11 mouse cellular contexts compared by ENCODE assay signal in genomic region chr1:25057656-25058055, GRCm38 (mm10).
A peak's percentile ranks its signal among the peaks of the same experiment; 100 is the strongest.
DNase-seq lines count a peak whose midpoint lies in the region.
"Had no signal": no experiment of that assay in that cellular context is flagged by ENCODE, and none has a peak within 500 bp of the region (broad histone marks: within the 10 kb centered on the region; RNA-seq: fewer than 3 reads in every experiment).

No protein-coding gene starts in this region.

- peak; percentile 5 for DNase-seq in heart, postnatal 4 days
- DNase-seq in heart, adult 8-10 months (ENCODE audit: low spot score) = no peak
- DNase-seq in cerebellum, adult 11-12 months = peak; percentile 33
- DNase-seq in cerebellum, postnatal 10 days = peak; percentile 45 to 58
- DNase-seq in lung, postnatal 14 days = peak; percentile 38
- DNase-seq in left cerebral cortex, adult 11 months (ENCODE audit: low spot score) = no peak
- DNase-seq in adrenal gland, adult (ENCODE audit: inconsistent age in 2 of 2, low spot score in 1 of 2) = no peak
- DNase-seq: kidney, postnatal 10 days; layer of hippocampus, postnatal 36 days; right cerebral cortex, postnatal 4 days; thymus, postnatal 25 days had no signal

Comparison
In these comparisons a context has a peak if more than half of its experiments do, and no peak if none do; other contexts are left out.
1. DNase-seq: peak in heart, postnatal 4 days (single experiment), cerebellum, adult 11-12 months (single experiment), cerebellum, postnatal 10 days (2 of 2) and lung, postnatal 14 days (single experiment); none in heart, adult 8-10 months (single experiment), left cerebral cortex, adult 11 months (single experiment) and adrenal gland, adult (0 of 2).